Mouse (Mus musculus): ENCODE measurements around the gene Ppp1r13b. TPM values are rescaled to one million over a fixed set of nuclear protein-coding genes. Genes with fewer than 3 reads are reported as not detected.

The Ppp1r13b gene
- polyA plus RNA-seq, 1 experiment, result 12.6 TPM

GRCm38 (mm10) chr12:111920046-111920445, 12.1 kb upstream of the Ppp1r13b start:
- TF ChIP-seq POLR2A (IDR thresholded peaks at IDR 0.05; ENCODE audit: borderline replicate concordance, low read depth, low read length) (no peak), CTCF (IDR thresholded peaks at IDR 0.05; ENCODE audit: low read depth, low read length) (no peak)
- Histone ChIP-seq H3K4me3 (ENCODE audit: insufficient read depth, low read length) (no peak overlapping the region), H3K27ac (ENCODE audit: insufficient read depth, low read depth, low read length) (no peak overlapping the region), H3K4me1 (ENCODE audit: control insufficient read depth, insufficient read depth, low read length) (peaks cover 5% of the 10 kb centered on the region)

GRCm38 (mm10) chr12:111916514-111917217, 8.8 kb upstream of the Ppp1r13b start:
- TF ChIP-seq POLR2A (IDR thresholded peaks at IDR 0.05; ENCODE audit: borderline replicate concordance, low read depth, low read length), result no peak
- TF ChIP-seq CTCF (IDR thresholded peaks at IDR 0.05; ENCODE audit: low read depth, low read length), result no peak
- Histone ChIP-seq H3K4me1 (ENCODE audit: control insufficient read depth, insufficient read depth, low read length) (peaks cover 16% of the 10 kb centered on the region), H3K4me3 (ENCODE audit: insufficient read depth, low read length) (no peak overlapping the region), H3K27ac (ENCODE audit: insufficient read depth, low read depth, low read length) (no peak overlapping the region)

GRCm38 (mm10) chr12:111915781-111916180, 7.9 kb upstream of the Ppp1r13b start:
- peaks cover 17% of the 10 kb centered on the region for H3K4me1 ChIP-seq (ENCODE audit: control insufficient read depth, insufficient read depth, low read length)
- TF ChIP-seq CTCF (IDR thresholded peaks at IDR 0.05; ENCODE audit: low read depth, low read length), result no peak
- TF ChIP-seq POLR2A (IDR thresholded peaks at IDR 0.05; ENCODE audit: borderline replicate concordance, low read depth, low read length), result no peak

GRCm38 (mm10) chr12:111914031-111914430, 6.1 kb upstream of the Ppp1r13b start:
- TF ChIP-seq CTCF (IDR thresholded peaks at IDR 0.05; ENCODE audit: low read depth, low read length), result no peak
- no peak for TF ChIP-seq POLR2A (IDR thresholded peaks at IDR 0.05; ENCODE audit: borderline replicate concordance, low read depth, low read length)
- peaks cover 21% of the 10 kb centered on the region for H3K4me1 ChIP-seq (ENCODE audit: control insufficient read depth, insufficient read depth, low read length)
- H3K27ac ChIP-seq (ENCODE audit: insufficient read depth, low read depth, low read length), result no peak overlapping the region
- H3K4me3 ChIP-seq (ENCODE audit: insufficient read depth, low read length), result no peak overlapping the region

More at GRCm38 (mm10) chr12:111915781-111916180, 7.9 kb upstream of the Ppp1r13b start:
- no peak overlapping the region for H3K27ac ChIP-seq (ENCODE audit: insufficient read depth, low read depth, low read length)
- no peak overlapping the region for H3K4me3 ChIP-seq (ENCODE audit: insufficient read depth, low read length)

GRCm38 (mm10) chr12:111912802-111913201, 4.9 kb upstream of the Ppp1r13b start:
- Histone ChIP-seq H3K27ac (ENCODE audit: insufficient read depth, low read depth, low read length) (no peak overlapping the region), H3K4me3 (ENCODE audit: insufficient read depth, low read length) (no peak overlapping the region), H3K4me1 (ENCODE audit: control insufficient read depth, insufficient read depth, low read length) (peaks cover 27% of the 10 kb centered on the region)
- TF ChIP-seq POLR2A (IDR thresholded peaks at IDR 0.05; ENCODE audit: borderline replicate concordance, low read depth, low read length) (no peak), CTCF (IDR thresholded peaks at IDR 0.05; ENCODE audit: low read depth, low read length) (no peak)

DNA sequence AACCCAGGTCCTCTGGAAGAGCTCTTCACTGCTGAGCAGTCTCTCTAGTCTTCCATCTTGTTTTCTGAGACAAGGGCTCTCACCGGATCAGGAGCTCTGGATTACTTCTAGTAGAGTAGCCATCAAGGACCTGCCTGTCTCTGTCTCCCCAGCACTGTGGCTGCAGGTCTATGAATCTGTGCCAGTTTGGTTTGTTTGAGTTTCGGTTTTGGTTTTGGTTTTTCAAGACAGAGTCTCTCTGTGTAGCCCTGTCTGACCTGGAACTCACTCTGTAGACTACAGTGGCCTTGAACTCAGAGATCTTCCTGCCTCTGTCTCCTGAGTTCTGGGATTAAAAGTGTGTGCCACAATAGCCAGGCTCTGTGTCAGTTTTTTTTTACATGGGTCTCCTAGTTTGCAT, 3.9 kb upstream of the Ppp1r13b start:
- no peak overlapping the region for H3K27ac ChIP-seq (ENCODE audit: insufficient read depth, low read depth, low read length)
- H3K4me1 ChIP-seq (ENCODE audit: control insufficient read depth, insufficient read depth, low read length), result peaks cover 27% of the 10 kb centered on the region
- TF ChIP-seq CTCF (IDR thresholded peaks at IDR 0.05; ENCODE audit: low read depth, low read length), result no peak
- no peak for TF ChIP-seq POLR2A (IDR thresholded peaks at IDR 0.05; ENCODE audit: borderline replicate concordance, low read depth, low read length)
- H3K4me3 ChIP-seq (ENCODE audit: insufficient read depth, low read length), result no peak overlapping the region

DNA sequence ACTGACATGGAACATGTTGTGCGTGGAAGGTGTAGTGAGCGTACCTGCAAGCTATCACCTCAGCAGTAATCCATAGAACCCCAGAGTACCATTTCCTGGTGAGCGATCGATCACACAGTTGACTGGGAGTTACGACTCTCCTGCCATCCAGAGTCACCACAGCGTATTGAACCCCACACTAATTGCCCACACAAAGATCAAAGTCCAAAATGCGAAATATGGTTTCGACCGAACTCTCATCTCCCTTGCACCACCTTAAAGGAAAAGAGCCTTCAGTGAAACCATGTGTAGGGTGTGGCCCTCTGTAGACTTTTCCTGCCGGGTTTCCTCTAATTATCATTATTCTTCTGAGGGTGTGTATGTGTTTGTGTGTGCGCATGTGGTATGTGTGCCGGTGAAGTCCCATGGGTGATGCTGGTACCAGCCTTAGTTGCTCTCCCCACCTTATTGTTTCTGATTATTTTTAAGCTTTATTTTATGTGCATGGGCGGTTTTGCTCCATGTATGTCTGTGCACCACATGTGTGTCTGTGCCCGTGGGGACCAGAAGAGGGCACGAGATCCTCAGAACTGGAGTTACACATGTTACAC, 3.4 kb upstream of the Ppp1r13b start:
- TF ChIP-seq CTCF (IDR thresholded peaks at IDR 0.05; ENCODE audit: low read depth, low read length), result no peak
- no peak for TF ChIP-seq POLR2A (IDR thresholded peaks at IDR 0.05; ENCODE audit: borderline replicate concordance, low read depth, low read length)
- no peak overlapping the region for H3K27ac ChIP-seq (ENCODE audit: insufficient read depth, low read depth, low read length)

GRCm38 (mm10) chr12:111908997-111909550, 1.2 kb upstream of the Ppp1r13b start:
- no peak overlapping the region for H3K27ac ChIP-seq (ENCODE audit: insufficient read depth, low read depth, low read length)
- H3K4me1 ChIP-seq (ENCODE audit: control insufficient read depth, insufficient read depth, low read length), result peaks cover 21% of the 10 kb centered on the region
- H3K4me3 ChIP-seq (ENCODE audit: insufficient read depth, low read length), result no peak overlapping the region
- no peak for TF ChIP-seq POLR2A (IDR thresholded peaks at IDR 0.05; ENCODE audit: borderline replicate concordance, low read depth, low read length)
- TF ChIP-seq CTCF (IDR thresholded peaks at IDR 0.05; ENCODE audit: low read depth, low read length), result no peak

More for the DNA sequence above, 3.4 kb upstream of the Ppp1r13b start:
- peaks cover 27% of the 10 kb centered on the region for H3K4me1 ChIP-seq (ENCODE audit: control insufficient read depth, insufficient read depth, low read length)
- no peak overlapping the region for H3K4me3 ChIP-seq (ENCODE audit: insufficient read depth, low read length)

DNA sequence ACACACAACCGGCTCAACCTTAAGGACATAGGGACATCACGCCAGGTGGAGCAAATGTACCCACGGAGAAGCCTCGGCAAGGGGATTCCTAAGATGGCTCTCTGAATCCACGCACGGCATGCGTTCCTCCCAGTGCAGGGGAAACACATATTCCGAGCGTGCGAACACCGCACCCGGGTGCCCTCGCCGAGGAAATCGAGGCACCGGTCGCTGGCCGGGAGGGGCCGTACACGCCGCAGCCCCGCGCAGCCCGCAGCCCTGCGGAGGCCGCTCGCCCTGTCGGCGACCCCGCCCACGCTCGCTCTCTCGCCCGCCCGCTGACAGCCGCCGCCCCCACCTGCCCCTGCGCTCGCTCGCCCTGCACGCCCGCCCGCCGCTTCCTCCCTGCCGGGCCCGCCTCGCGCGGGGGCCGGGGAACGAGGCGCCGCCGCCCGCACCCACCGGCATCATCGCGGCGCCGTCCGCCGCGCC, 454 bp downstream of the Ppp1r13b start:
- H3K27ac ChIP-seq (ENCODE audit: insufficient read depth, low read depth, low read length), result no peak overlapping the region
- peak overlapping the region; percentile 67 for H3K4me3 ChIP-seq (ENCODE audit: insufficient read depth, low read length)
- TF ChIP-seq CTCF (IDR thresholded peaks at IDR 0.05; ENCODE audit: low read depth, low read length), result no peak
- TF ChIP-seq POLR2A (IDR thresholded peaks at IDR 0.05; ENCODE audit: borderline replicate concordance, low read depth, low read length), result no peak
- H3K4me1 ChIP-seq (ENCODE audit: control insufficient read depth, insufficient read depth, low read length), result peaks cover 21% of the 10 kb centered on the region
